Mouse (Mus musculus): Measurements from ENCODE around the gene Cbx8. TPM values are rescaled to one million over a fixed set of nuclear protein-coding genes. Genes with fewer than 3 reads are reported as not detected.

Gene Cbx8
- total and polyA plus RNA-seq, 2 experiments from 2014 or later, result 7.6 to 15.5 TPM

GRCm38 (mm10) chr11:119083724-119084445 lies 43.1 kb upstream of the Cbx8 start:
- DNase-seq (ENCODE audit: low spot score) (no peak), ATAC-seq (ENCODE audit: low FRiP score) (no peak)
- peak; percentile 38 for TF ChIP-seq CTCF (IDR thresholded peaks at IDR 0.05)
- 2% methylated on average over 28 of the region's 28 CpGs for WGBS
- Histone ChIP-seq H3K27ac (ENCODE audit: low read depth, low read length) (peak overlapping the region; percentile 98), H3K4me3 (ENCODE audit: low read depth, low read length) (peak overlapping the region; percentile 93), H3K27me3 (ENCODE audit: insufficient read depth, low read length) (peaks cover 8% of the 10 kb centered on the region; the same call in 1 of the 2 replicates), H3K9ac (replicated peaks; ENCODE audit: low read length, poor library complexity, severe bottlenecking) (peak overlapping the region; percentile 92), H3K4me2 (ENCODE audit: low read depth, low read length, poor library complexity, severe bottlenecking) (peak overlapping the region; percentile 98), H3K4me1 (ENCODE audit: insufficient read depth, low read length) (peaks cover 40% of the 10 kb centered on the region), H3K36me3 (ENCODE audit: insufficient read depth, low read length) (peaks cover 19% of the 10 kb centered on the region), H3K9me3 (ENCODE audit: low read length) (no peaks in the 10 kb centered on the region)

DNA sequence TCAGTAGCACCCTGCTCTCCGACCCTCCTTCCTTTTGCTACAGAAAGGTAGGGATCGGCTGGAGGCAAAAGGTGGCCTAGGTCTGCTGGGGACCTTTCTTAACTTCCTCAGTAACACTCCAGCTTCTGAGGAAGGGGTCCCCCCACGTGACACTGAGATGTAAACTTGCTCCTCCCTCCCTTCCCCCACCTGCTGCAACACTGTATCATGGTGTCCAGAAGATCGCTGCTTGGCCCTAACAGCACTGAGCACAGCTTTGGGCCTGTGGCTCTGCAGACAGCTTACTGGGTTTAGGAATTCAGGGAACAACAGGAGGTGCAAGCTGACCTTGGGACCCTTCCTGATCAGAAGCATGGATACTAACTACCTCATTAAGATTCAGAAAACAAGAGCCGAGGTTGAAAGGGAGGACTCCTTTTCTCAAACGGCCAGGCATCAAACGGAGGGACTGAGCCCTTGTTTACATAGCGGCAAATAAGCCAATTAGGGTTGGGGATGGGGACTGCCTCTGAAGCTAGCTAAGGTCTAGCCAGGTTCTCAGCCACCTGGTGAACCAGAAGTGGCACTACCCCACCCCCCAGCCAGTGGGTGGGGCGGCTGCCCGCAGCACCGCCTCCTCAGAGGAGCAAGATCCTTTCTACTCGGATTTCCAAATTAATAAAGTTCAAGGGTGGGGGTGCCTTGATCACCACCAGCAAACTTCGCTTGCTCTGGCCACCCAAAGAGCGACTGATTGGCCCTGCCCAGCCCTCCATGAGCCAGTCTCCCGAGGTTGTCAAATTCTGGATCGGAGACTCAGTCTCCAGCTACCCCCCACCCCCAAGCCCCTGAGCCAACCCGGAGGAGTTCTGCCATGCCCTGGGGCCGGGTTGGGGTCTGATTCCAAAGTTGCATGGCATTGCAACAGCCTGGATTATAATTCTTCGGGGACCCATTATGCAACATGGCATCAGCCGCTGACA lies 42.1 kb upstream of the Cbx8 start:
- Histone ChIP-seq H3K36me3 (ENCODE audit: insufficient read depth, low read length) (peaks cover 19% of the 10 kb centered on the region), H3K4me3 (ENCODE audit: low read depth, low read length) (peak overlapping the region; percentile 93), H3K4me1 (ENCODE audit: insufficient read depth, low read length) (peaks cover 43% of the 10 kb centered on the region), H3K9ac (replicated peaks; ENCODE audit: low read length, poor library complexity, severe bottlenecking) (no peak overlapping the region; the same call in 1 of the 2 replicates), H3K27me3 (ENCODE audit: insufficient read depth, low read length) (0 out of 2 replicates have a peak, but pooled peaks cover 4% of the 10 kb centered on the region), H3K27ac (ENCODE audit: low read depth, low read length) (no peak overlapping the region), H3K9me3 (ENCODE audit: low read length) (no peaks in the 10 kb centered on the region), H3K4me2 (ENCODE audit: low read depth, low read length, poor library complexity, severe bottlenecking) (peak overlapping the region; percentile 98)
- 19% methylated on average over 20 of the region's 20 CpGs for WGBS
- no peak for ATAC-seq (ENCODE audit: low FRiP score)
- no peak for TF ChIP-seq CTCF (IDR thresholded peaks at IDR 0.05)
- DNase-seq (ENCODE audit: low spot score), result no peak

DNA sequence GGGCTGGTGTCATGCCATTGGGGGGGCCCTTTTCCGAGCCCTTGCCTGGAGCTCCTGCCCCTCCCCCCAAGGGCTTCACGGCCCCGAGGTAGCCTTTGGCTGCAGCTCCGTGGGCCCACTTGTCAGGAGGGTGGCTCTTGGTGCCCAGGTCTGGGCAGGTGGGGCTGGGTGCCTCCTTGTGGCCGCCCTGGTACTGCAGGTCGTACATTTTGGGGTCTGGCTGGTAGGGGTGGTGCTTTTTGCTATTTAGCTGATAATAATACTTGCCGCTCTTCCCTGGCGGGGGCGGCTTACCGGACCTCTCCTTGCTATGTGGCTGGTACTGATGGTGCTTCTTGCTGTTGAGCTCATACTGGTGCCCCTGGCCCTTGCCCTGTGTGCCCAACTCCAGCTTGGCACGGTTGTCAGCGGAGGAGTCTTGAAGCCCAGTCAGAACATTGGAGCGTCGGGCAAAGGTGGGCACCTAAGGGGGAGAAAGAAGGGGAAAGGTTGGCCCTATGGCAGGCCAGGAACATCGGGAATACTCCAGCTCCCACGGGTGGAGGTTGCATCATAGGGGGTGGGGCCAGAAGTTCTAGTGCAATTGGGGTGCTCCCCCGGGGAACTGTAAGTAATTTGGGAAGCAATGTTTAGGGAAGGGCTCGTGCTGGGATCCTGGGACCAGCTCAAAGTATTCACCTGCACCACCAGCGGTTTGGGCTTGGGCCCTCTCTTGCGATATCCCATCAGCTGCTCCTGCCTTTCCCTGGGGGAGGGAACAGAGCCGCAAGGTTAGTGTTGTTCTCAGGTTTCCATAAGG lies 41.3 kb upstream of the Cbx8 start:
- Histone ChIP-seq H3K9ac (replicated peaks; ENCODE audit: low read length, poor library complexity, severe bottlenecking) (no peak overlapping the region), H3K9me3 (ENCODE audit: low read length) (no peaks in the 10 kb centered on the region), H3K4me2 (ENCODE audit: low read depth, low read length, poor library complexity, severe bottlenecking) (peak overlapping the region; percentile 98; the same call in 1 of the 2 replicates), H3K4me3 (ENCODE audit: low read depth, low read length) (0 out of 2 replicates have a peak overlapping the region, but pooled peaks have one; percentile 12), H3K4me1 (ENCODE audit: insufficient read depth, low read length) (peaks cover 40% of the 10 kb centered on the region), H3K27me3 (ENCODE audit: insufficient read depth, low read length) (no peaks in the 10 kb centered on the region), H3K27ac (ENCODE audit: low read depth, low read length) (no peak overlapping the region), H3K36me3 (ENCODE audit: insufficient read depth, low read length) (peaks cover 19% of the 10 kb centered on the region)
- DNase-seq (ENCODE audit: low spot score), result no peak
- peak; percentile 69 for TF ChIP-seq CTCF (IDR thresholded peaks at IDR 0.05)
- no peak for ATAC-seq (ENCODE audit: low FRiP score)
- 35% methylated on average over 21 of the region's 21 CpGs for WGBS

GRCm38 (mm10) chr11:119081148-119081838 lies 40.5 kb upstream of the Cbx8 start:
- Histone ChIP-seq H3K27me3 (ENCODE audit: insufficient read depth, low read length) (no peaks in the 10 kb centered on the region), H3K4me2 (ENCODE audit: low read depth, low read length, poor library complexity, severe bottlenecking) (peak overlapping the region; percentile 27), H3K9ac (replicated peaks; ENCODE audit: low read length, poor library complexity, severe bottlenecking) (no peak overlapping the region), H3K27ac (ENCODE audit: low read depth, low read length) (no peak overlapping the region), H3K36me3 (ENCODE audit: insufficient read depth, low read length) (peaks cover 19% of the 10 kb centered on the region), H3K4me3 (ENCODE audit: low read depth, low read length) (0 out of 2 replicates have a peak overlapping the region, but pooled peaks have one; percentile 11), H3K4me1 (ENCODE audit: insufficient read depth, low read length) (peaks cover 40% of the 10 kb centered on the region), H3K9me3 (ENCODE audit: low read length) (no peaks in the 10 kb centered on the region)
- TF ChIP-seq CTCF (IDR thresholded peaks at IDR 0.05), result no peak
- ATAC-seq (ENCODE audit: low FRiP score) (no peak), DNase-seq (ENCODE audit: low spot score) (no peak)
- 43% methylated on average over 47 of the region's 47 CpGs for WGBS

All from midbrain, postnatal 0 days (tissue).